Mouse (Mus musculus) heart, embryonic 14.5 days (tissue): ENCODE measurements around the gene Fgfr2. TPM values are rescaled to one million over a fixed set of nuclear protein-coding genes. Genes with fewer than 3 reads are reported as not detected.

Experiments used
- ATAC-seq: fragments of 200-750 bp; cut with Nextera tagmentation; 2 replicates; pipeline ENCODE4 v1.8.0; 2017; ENCODE audit warnings: low read depth, moderate TSS enrichment; ENCODE audit not compliant: insufficient number of reproducible peaks, insufficient read depth, low FRiP score
- H3K27ac ChIP-seq, 2 experiments: fragments of 200-500 bp in 1 of 2; fragments of 300-500 bp in 1 of 2; sonication (generic) in 1 of 2; replicated peaks in 1 of 2; 2 replicates each; pipeline ENCODE4 v1.5.1; 2012 to 2014; ENCODE audit warnings: low read depth in 2 of 2, low read length in 2 of 2, control low read depth in 1 of 2, mild to moderate bottlenecking in 1 of 2, mixed read lengths in 1 of 2; ENCODE audit not compliant: control insufficient read depth in 1 of 2, insufficient read depth in 1 of 2
- H3K27me3 ChIP-seq: fragments of 300-500 bp; sonication (generic); 2 replicates; pipeline ENCODE4 v1.6.1; 2014; ENCODE audit warnings: mild to moderate bottlenecking, low read length, control low read depth; ENCODE audit not compliant: control insufficient read depth, insufficient read depth
- H3K36me3 ChIP-seq: fragments of 300-500 bp; sonication (generic); 2 replicates; pipeline ENCODE4 v1.6.1; 2014; ENCODE audit warnings: mild to moderate bottlenecking, control low read depth, low read length, mixed read lengths; ENCODE audit not compliant: control insufficient read depth, insufficient read depth
- H3K4me1 ChIP-seq, 2 experiments: fragments of 200-500 bp in 1 of 2; fragments of 300-500 bp in 1 of 2; sonication (generic) in 1 of 2; 2 replicates each; pipeline ENCODE4 v1.6.1; 2012 to 2014; ENCODE audit warnings: low read length in 2 of 2, control low read depth in 1 of 2, mixed read lengths in 1 of 2; ENCODE audit not compliant: control insufficient read depth in 2 of 2, insufficient read depth in 2 of 2
- H3K4me2 ChIP-seq: fragments of 300-500 bp; sonication (generic); 2 replicates; pipeline ENCODE4 v1.6.1; 2014; ENCODE audit warnings: mild to moderate bottlenecking, low read length
- H3K4me3 ChIP-seq, 2 experiments: fragments of 200-500 bp in 1 of 2; fragments of 300-500 bp in 1 of 2; sonication (generic) in 1 of 2; 2 replicates each; pipeline ENCODE4 v1.5.1; 2012 to 2014; ENCODE audit warnings: low read length in 2 of 2, mild to moderate bottlenecking in 2 of 2, control low read depth in 1 of 2, low read depth in 1 of 2, moderate library complexity in 1 of 2; ENCODE audit not compliant: control insufficient read depth in 1 of 2, insufficient read depth in 1 of 2
- H3K9ac ChIP-seq: fragments of 300-500 bp; sonication (generic); 2 replicates; pipeline ENCODE4 v1.6.1; 2014; ENCODE audit warnings: mild to moderate bottlenecking, low read length
- H3K9me3 ChIP-seq: fragments of 300-500 bp; sonication (generic); 2 replicates; pipeline ENCODE4 v1.6.1; 2016; ENCODE audit warnings: low read length, control low read depth; ENCODE audit not compliant: control insufficient read depth
- WGBS: fragments of 180-500 bp; shearing (Covaris S2); extraction: QIAGEN DNeasy Blood & Tissue Kit; methylation state at CpG from one replicate; pipeline ENCODE4 v1.1.7; 2014; 5-methylcytosine and 5-hydroxymethylcytosine counted together
- polyA plus RNA-seq: library from polyadenylated mRNA; unstranded; fragments of >200 nt; fragmentation: Nextera tagmentation; extraction: Ambion mirVana; gene quantifications from 2 replicates; pipeline ENCODE4 v1.2.1, GENCODE M21; 2014

The Fgfr2 gene
- polyA plus RNA-seq, 1 experiment from 2014 or later: 22.4 TPM

DNA sequence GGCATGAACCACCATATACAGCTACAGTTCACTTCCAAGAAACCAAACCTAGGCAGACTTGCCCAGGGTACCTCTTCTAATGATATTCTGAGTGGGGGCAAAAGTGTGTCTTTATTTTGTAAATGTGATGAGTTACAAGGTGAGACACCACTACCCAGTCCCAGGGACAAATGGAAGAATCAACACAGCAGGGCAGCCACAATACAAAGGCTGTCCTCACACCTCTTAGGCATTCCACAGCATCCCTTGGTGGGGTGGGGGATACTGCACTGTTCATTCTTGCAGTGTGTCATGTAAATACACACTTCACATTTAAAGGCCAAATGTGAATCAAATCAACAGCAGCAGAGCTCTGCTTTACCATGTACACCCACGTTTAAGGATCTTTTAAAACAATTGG, 1130.9 kb downstream of the Fgfr2 start:
- Histone ChIP-seq H3K9ac (no peak overlapping the region), H3K9me3 (no peaks in the 10 kb centered on the region), H3K27me3 (no peaks in the 10 kb centered on the region), H3K4me1 (no peaks in the 10 kb centered on the region), H3K36me3 (no peaks in the 10 kb centered on the region), H3K27ac (no peak overlapping the region), H3K4me3 (no peak overlapping the region), H3K4me2 (no peak overlapping the region)
- ATAC-seq: no peak
- WGBS: 50% methylated on average over 1 of the region's 1 CpGs

DNA sequence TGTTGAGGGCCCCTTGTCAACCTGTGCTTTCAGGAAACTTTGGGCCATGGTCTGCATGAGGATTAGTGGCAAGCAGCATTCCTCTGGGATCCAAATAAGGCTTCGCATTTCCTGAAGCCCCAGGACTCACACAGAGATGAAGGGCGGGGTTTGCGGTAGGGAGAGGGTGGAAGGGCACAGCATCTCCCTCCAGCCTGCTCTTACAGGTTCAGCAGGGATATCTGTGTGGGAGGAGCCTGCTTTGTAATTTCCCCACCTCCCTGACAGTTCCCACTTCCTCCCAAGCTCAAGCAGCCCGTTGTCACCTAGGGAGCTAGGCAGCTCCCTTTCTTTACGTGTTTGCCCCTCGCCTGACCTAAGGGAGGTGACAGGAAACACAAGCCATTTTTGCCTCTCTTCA, 1134.1 kb downstream of the Fgfr2 start:
- H3K4me2 ChIP-seq: no peak overlapping the region
- H3K27me3 ChIP-seq: no peaks in the 10 kb centered on the region
- H3K36me3 ChIP-seq: no peaks in the 10 kb centered on the region
- no peak overlapping the region for H3K4me3 ChIP-seq
- no peak overlapping the region for H3K9ac ChIP-seq
- WGBS: 14% methylated on average over 6 of the region's 6 CpGs
- H3K27ac ChIP-seq: no peak overlapping the region
- ATAC-seq: no peak
- H3K4me1 ChIP-seq: no peaks in the 10 kb centered on the region
- no peaks in the 10 kb centered on the region for H3K9me3 ChIP-seq

DNA sequence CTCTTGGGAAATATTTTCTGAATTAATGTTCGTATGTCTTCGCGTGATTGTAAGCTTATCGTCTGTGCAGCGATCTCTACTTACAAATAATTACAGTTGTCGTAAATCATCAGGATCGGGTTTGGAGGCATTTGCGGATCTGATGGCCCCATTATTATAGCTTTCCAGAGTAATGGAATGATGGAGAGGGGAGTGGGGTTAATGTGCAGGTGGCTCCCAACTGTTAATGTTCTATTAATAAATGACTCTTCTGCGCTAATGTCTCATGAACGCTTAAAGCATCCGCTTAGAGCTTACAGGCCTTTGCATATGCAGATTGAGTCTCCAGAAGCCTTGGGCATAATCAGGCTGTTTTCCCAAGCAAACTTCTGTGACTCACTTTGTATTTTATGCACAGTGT, 1144.5 kb downstream of the Fgfr2 start:
- no peaks in the 10 kb centered on the region for H3K9me3 ChIP-seq
- no peak overlapping the region for H3K4me2 ChIP-seq
- 84% methylated on average over 11 of the region's 11 CpGs for WGBS
- H3K27me3 ChIP-seq: no peaks in the 10 kb centered on the region; the same call in 1 of the 2 replicates
- H3K4me1 ChIP-seq: no peaks in the 10 kb centered on the region
- no peak for ATAC-seq
- no peak overlapping the region for H3K9ac ChIP-seq
- no peak overlapping the region for H3K4me3 ChIP-seq
- no peak overlapping the region for H3K27ac ChIP-seq
- no peaks in the 10 kb centered on the region for H3K36me3 ChIP-seq

DNA sequence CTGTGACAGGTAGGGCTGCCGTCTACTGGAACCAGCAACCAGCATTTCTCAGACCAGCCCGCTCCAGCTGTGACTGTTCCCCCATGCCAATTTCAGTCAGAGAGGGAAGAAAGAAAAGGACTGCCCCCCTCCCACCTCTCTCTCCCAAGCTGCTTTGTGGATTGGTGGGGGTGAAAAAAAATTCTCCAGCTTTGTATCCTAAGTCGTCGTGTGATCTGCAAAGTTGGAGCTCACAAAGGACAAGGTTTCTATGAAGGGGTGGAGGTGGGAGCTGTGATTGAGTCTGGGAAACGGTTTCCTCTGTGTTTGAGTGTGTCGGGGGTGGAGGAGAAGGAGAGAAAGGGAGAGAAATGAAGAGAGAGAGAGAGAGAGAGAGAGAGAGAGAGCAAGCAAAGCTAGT, 1147.3 kb downstream of the Fgfr2 start:
- ATAC-seq: no peak
- Histone ChIP-seq H3K4me1 (no peaks in the 10 kb centered on the region), H3K4me2 (no peak overlapping the region), H3K9me3 (no peaks in the 10 kb centered on the region), H3K9ac (no peak overlapping the region), H3K4me3 (no peak overlapping the region), H3K36me3 (no peaks in the 10 kb centered on the region), H3K27me3 (no peaks in the 10 kb centered on the region; the same call in 1 of the 2 replicates), H3K27ac (no peak overlapping the region)
- 52% methylated on average over 6 of the region's 6 CpGs for WGBS

DNA sequence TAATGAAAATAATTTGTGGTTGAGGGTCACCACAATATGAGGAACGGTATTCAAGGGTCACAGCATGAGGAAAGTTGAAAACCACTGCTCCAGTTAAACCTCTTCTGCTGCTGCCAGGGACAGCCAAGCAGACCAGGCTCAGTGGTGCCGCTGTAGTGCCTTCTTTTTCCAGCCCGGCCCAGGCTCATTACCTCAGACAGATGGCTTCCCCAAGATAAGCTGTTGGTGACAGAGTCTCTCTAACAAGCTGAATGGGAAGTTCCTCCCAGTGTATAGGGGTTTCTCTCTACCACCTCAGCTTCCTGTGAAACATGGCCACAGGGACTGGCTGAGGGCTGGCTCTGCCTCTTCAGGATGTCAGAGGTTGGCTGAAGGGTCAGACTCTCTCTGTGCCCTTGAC, 1152.9 kb downstream of the Fgfr2 start:
- Histone ChIP-seq H3K4me1 (no peaks in the 10 kb centered on the region), H3K36me3 (no peaks in the 10 kb centered on the region), H3K9me3 (no peaks in the 10 kb centered on the region), H3K4me3 (no peak overlapping the region), H3K9ac (no peak overlapping the region), H3K27me3 (peaks cover 44% of the 10 kb centered on the region), H3K27ac (no peak overlapping the region), H3K4me2 (no peak overlapping the region)
- ATAC-seq: no peak
- WGBS: 28% methylated on average over 3 of the region's 3 CpGs

DNA sequence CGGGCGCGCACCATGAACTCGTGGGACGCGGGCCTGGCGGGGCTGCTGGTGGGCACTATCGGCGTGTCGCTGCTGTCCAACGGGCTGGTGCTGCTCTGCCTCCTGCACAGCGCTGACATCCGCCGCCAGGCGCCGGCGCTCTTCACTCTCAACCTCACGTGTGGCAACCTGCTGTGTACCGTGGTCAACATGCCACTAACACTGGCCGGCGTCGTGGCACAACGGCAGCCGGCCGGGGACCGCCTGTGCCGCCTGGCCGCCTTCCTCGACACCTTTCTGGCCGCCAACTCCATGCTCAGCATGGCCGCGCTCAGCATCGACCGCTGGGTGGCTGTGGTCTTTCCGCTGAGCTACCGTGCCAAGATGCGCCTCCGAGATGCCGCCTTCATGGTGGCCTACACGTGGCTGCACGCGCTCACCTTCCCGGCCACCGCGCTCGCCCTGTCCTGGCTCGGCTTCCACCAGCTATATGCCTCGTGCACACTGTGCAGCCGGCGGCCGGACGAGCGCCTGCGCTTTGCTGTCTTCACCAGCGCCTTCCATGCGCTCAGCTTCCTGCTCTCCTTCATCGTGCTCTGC, 1156.1 kb downstream of the Fgfr2 start:
- 8% methylated on average over 55 of the region's 57 CpGs for WGBS
- Histone ChIP-seq H3K4me2 (no peak overlapping the region), H3K27ac (no peak overlapping the region), H3K36me3 (no peaks in the 10 kb centered on the region), H3K4me1 (no peaks in the 10 kb centered on the region), H3K9me3 (no peaks in the 10 kb centered on the region), H3K4me3 (no peak overlapping the region), H3K27me3 (peaks cover 55% of the 10 kb centered on the region), H3K9ac (no peak overlapping the region)
- no peak for ATAC-seq

DNA sequence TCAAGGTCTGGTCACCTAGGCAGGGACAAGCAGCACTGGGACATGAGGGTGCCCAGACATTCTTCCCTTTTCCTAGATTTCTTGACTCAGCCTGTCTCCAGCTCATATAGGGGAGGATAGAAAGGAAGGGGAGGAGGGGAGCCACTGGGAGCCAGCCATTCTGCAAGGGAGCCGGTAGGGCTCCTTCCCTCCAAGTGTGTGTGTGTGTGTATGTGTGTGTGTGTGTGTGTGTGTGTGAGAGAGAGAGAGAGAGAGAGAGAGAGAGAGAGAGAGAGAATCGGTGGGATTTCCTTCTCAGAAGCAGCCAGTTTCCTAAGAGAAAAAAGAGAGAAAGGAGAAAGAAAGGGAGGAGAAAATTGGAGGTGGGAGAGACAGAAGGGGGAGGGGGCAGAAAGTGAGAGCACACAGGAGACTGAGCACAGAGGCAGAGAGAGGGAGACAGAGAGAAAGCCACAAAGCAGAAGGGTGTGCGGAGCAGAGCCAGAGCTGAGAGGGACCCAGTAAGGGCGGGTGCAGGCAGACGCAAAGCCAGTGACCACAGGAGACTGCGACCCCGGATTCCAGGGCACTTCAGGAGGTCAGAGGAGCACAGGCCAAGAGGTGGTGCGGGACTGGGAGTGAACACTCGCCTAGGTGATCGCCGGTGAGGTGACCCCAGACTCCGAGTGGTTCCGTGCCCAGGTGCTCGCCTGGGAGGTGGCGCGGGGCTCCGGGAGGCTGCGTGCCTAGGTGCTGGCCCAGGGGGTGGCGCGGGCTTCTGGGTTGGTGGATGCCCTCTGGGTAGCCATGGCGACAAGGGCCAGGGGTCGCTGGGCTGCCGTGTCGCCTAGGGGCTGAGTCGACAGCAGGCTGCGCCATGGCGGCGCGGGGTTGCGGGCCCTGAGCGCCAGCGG, 1156.9 kb downstream of the Fgfr2 start, which contains the start of gene Gpr26:
TSS of gene Gpr26 (plus strand) at position 438 of the 893 bp plus-strand sequence.
- H3K4me1 ChIP-seq: no peaks in the 10 kb centered on the region
- no peaks in the 10 kb centered on the region for H3K36me3 ChIP-seq
- no peak within 1 kb of the TSS for H3K4me2 ChIP-seq
- H3K9ac ChIP-seq: no peak within 1 kb of the TSS
- ATAC-seq: no peak
- H3K27ac ChIP-seq: no peak within 1 kb of the TSS
- no peaks in the 10 kb centered on the region for H3K9me3 ChIP-seq
- WGBS: 3% methylated on average over 30 of the region's 32 CpGs
- H3K27me3 ChIP-seq: peaks cover 55% of the 10 kb centered on the region
- H3K4me3 ChIP-seq: no peak within 1 kb of the TSS
